Mouse (Mus musculus) heart, embryonic 12.5 days (tissue): Measurements from ENCODE around the gene Gprc5b. TPM values are rescaled to one million over a fixed set of nuclear protein-coding genes. Genes with fewer than 3 reads are reported as not detected.

ENCODE experiments used
- ATAC-seq: fragments of 200-750 bp; cut with Nextera tagmentation; 2 replicates; pipeline ENCODE4 v1.8.0; 2017; ENCODE audit warnings: moderate TSS enrichment, moderate library complexity; ENCODE audit not compliant: insufficient number of reproducible peaks, low FRiP score
- H3K27ac ChIP-seq: fragments of 300-500 bp; sonication (generic); 2 replicates; pipeline ENCODE4 v1.5.1; 2016; ENCODE audit warnings: mild to moderate bottlenecking, moderate library complexity; ENCODE audit not compliant: poor library complexity, severe bottlenecking
- H3K27me3 ChIP-seq: fragments of 300-500 bp; sonication (generic); replicated peaks from 2 replicates; pipeline ENCODE4 v1.6.1; 2016; ENCODE audit warnings: mild to moderate bottlenecking, moderate library complexity
- H3K36me3 ChIP-seq: fragments of 300-500 bp; sonication (generic); 2 replicates; pipeline ENCODE4 v1.6.1; 2016; ENCODE audit warnings: mild to moderate bottlenecking, moderate library complexity
- H3K4me1 ChIP-seq: fragments of 300-500 bp; sonication (generic); replicated peaks from 2 replicates; pipeline ENCODE4 v1.6.1; 2016; ENCODE audit warnings: mild to moderate bottlenecking
- H3K4me2 ChIP-seq: fragments of 300-500 bp; sonication (generic); 2 replicates; pipeline ENCODE4 v1.6.1; 2016; ENCODE audit warnings: mild to moderate bottlenecking, moderate library complexity
- H3K4me3 ChIP-seq: fragments of 300-500 bp; sonication (generic); 2 replicates; pipeline ENCODE4 v1.5.1; 2016; ENCODE audit warnings: mild to moderate bottlenecking
- H3K9ac ChIP-seq: fragments of 300-500 bp; sonication (generic); 2 replicates; pipeline ENCODE4 v1.6.1; 2016; ENCODE audit warnings: mild to moderate bottlenecking, moderate library complexity
- H3K9me3 ChIP-seq: fragments of 300-500 bp; sonication (generic); replicated peaks from 2 replicates; pipeline ENCODE4 v1.6.1; 2016; ENCODE audit warnings: mild to moderate bottlenecking, moderate library complexity
- WGBS: fragments of 180-500 bp; shearing (Covaris S2); methylation state at CpG from one replicate; pipeline ENCODE4 v1.1.7; 2016; 5-methylcytosine and 5-hydroxymethylcytosine counted together
- polyA plus RNA-seq: library from polyadenylated mRNA; unstranded; fragments of >200 nt; fragmentation: Nextera tagmentation; extraction: Ambion mirVana; gene quantifications from 2 replicates; pipeline ENCODE4 v1.2.1, GENCODE M21; 2016

Gprc5b gene
- polyA plus RNA-seq, 1 experiment from 2014 or later, result 3.3 TPM

- Histone ChIP-seq H3K4me1 (peaks cover 15% of the 10 kb centered on the region), H3K4me2 (peak overlapping the region; percentile 51), H3K27me3 (no peaks in the 10 kb centered on the region), H3K36me3 (peaks cover 4% of the 10 kb centered on the region; the same call in 1 of the 2 replicates), H3K27ac (no peak overlapping the region; the same call in 1 of the 2 replicates), H3K4me3 (no peak overlapping the region), H3K9ac (no peak overlapping the region), H3K9me3 (no peaks in the 10 kb centered on the region)
- ATAC-seq, result no peak
- WGBS, result 35% methylated on average over 3 of the region's 3 CpGs
Observed at GRCm38 (mm10) chr7:118975837-118976236, 19.2 kb downstream of the Gprc5b start.

GRCm38 (mm10) chr7:118973377-118973776 is 21.6 kb downstream of the Gprc5b start:
- no peak overlapping the region for H3K4me2 ChIP-seq
- 77% methylated on average over 4 of the region's 4 CpGs for WGBS
- no peak overlapping the region for H3K27ac ChIP-seq
- ATAC-seq, result no peak
- H3K36me3 ChIP-seq, result peaks cover 4% of the 10 kb centered on the region; the same call in 1 of the 2 replicates
- H3K4me3 ChIP-seq, result no peak overlapping the region
- H3K27me3 ChIP-seq, result no peaks in the 10 kb centered on the region
- no peaks in the 10 kb centered on the region for H3K9me3 ChIP-seq
- no peak overlapping the region for H3K9ac ChIP-seq
- peaks cover 15% of the 10 kb centered on the region for H3K4me1 ChIP-seq

GRCm38 (mm10) chr7:118972306-118972705 is 22.7 kb downstream of the Gprc5b start:
- Histone ChIP-seq H3K4me2 (no peak overlapping the region), H3K36me3 (peaks cover 4% of the 10 kb centered on the region; the same call in 1 of the 2 replicates), H3K4me3 (no peak overlapping the region), H3K9me3 (no peaks in the 10 kb centered on the region), H3K27me3 (no peaks in the 10 kb centered on the region), H3K4me1 (peaks cover 14% of the 10 kb centered on the region), H3K27ac (no peak overlapping the region), H3K9ac (no peak overlapping the region)
- no peak for ATAC-seq
- WGBS, result 82% methylated on average over 5 of the region's 5 CpGs

- no peak for ATAC-seq
- Histone ChIP-seq H3K9me3 (no peaks in the 10 kb centered on the region), H3K4me2 (no peak overlapping the region), H3K27ac (no peak overlapping the region), H3K36me3 (peaks cover 4% of the 10 kb centered on the region; the same call in 1 of the 2 replicates), H3K4me3 (no peak overlapping the region), H3K4me1 (peaks cover 6% of the 10 kb centered on the region; the same call in 1 of the 2 replicates), H3K9ac (no peak overlapping the region), H3K27me3 (no peaks in the 10 kb centered on the region)
- 56% methylated on average over 8 of the region's 8 CpGs for WGBS
Observed at GRCm38 (mm10) chr7:118971499-118971898, 23.5 kb downstream of the Gprc5b start.

- Histone ChIP-seq H3K4me1 (no peaks in the 10 kb centered on the region), H3K9me3 (no peaks in the 10 kb centered on the region), H3K4me3 (no peak overlapping the region), H3K27ac (no peak overlapping the region), H3K27me3 (no peaks in the 10 kb centered on the region), H3K4me2 (no peak overlapping the region), H3K36me3 (0 out of 2 replicates have a peak, but pooled peaks cover 4% of the 10 kb centered on the region), H3K9ac (no peak overlapping the region)
- no peak for ATAC-seq
- WGBS, result 74% methylated on average over 3 of the region's 3 CpGs
Observed at GRCm38 (mm10) chr7:118968870-118969269, 26.1 kb downstream of the Gprc5b start.

GRCm38 (mm10) chr7:118965198-118965597 is 29.8 kb downstream of the Gprc5b start:
- H3K9ac ChIP-seq, result no peak overlapping the region
- H3K4me1 ChIP-seq, result peaks cover under 1% of the 10 kb centered on the region; the same call in 1 of the 2 replicates
- H3K4me3 ChIP-seq, result no peak overlapping the region
- H3K9me3 ChIP-seq, result no peaks in the 10 kb centered on the region
- no peaks in the 10 kb centered on the region for H3K36me3 ChIP-seq
- 26% methylated on average over 7 of the region's 7 CpGs for WGBS
- H3K27ac ChIP-seq, result no peak overlapping the region
- H3K4me2 ChIP-seq, result no peak overlapping the region
- H3K27me3 ChIP-seq, result no peaks in the 10 kb centered on the region
- ATAC-seq, result no peak

GRCm38 (mm10) chr7:118964777-118965176 is 30.2 kb downstream of the Gprc5b start:
- Histone ChIP-seq H3K9ac (no peak overlapping the region), H3K4me2 (no peak overlapping the region), H3K27ac (no peak overlapping the region), H3K27me3 (no peaks in the 10 kb centered on the region), H3K4me3 (no peak overlapping the region), H3K36me3 (no peaks in the 10 kb centered on the region), H3K9me3 (no peaks in the 10 kb centered on the region), H3K4me1 (peaks cover 4% of the 10 kb centered on the region)
- 6% methylated on average over 3 of the region's 3 CpGs for WGBS
- ATAC-seq, result no peak

GRCm38 (mm10) chr7:118959209-118959608 is 35.8 kb downstream of the Gprc5b start:
- H3K9ac ChIP-seq, result no peak overlapping the region
- H3K4me1 ChIP-seq, result peaks cover 21% of the 10 kb centered on the region
- H3K4me3 ChIP-seq, result no peak overlapping the region
- no peak overlapping the region for H3K27ac ChIP-seq
- H3K4me2 ChIP-seq, result no peak overlapping the region
- 51% methylated on average over 7 of the region's 7 CpGs for WGBS
- no peaks in the 10 kb centered on the region for H3K9me3 ChIP-seq
- ATAC-seq, result no peak
- no peaks in the 10 kb centered on the region for H3K36me3 ChIP-seq
- H3K27me3 ChIP-seq, result no peaks in the 10 kb centered on the region

- no peak for ATAC-seq
- WGBS, result 51% methylated on average over 4 of the region's 4 CpGs
Observed at GRCm38 (mm10) chr7:118956616-118957246, 38.3 kb downstream of the Gprc5b start.

GRCm38 (mm10) chr7:118954968-118955367 is 40.0 kb downstream of the Gprc5b start:
- H3K36me3 ChIP-seq, result no peaks in the 10 kb centered on the region
- no peak overlapping the region for H3K9ac ChIP-seq
- ATAC-seq, result no peak
- 73% methylated on average over 1 of the region's 1 CpGs for WGBS
- no peaks in the 10 kb centered on the region for H3K9me3 ChIP-seq
- H3K27ac ChIP-seq, result no peak overlapping the region
- no peaks in the 10 kb centered on the region for H3K27me3 ChIP-seq
- no peak overlapping the region for H3K4me3 ChIP-seq
- H3K4me2 ChIP-seq, result no peak overlapping the region
- H3K4me1 ChIP-seq, result peaks cover 29% of the 10 kb centered on the region

More at GRCm38 (mm10) chr7:118956616-118957246, 38.3 kb downstream of the Gprc5b start:
- no peak overlapping the region for H3K4me2 ChIP-seq
- H3K4me1 ChIP-seq, result peaks cover 29% of the 10 kb centered on the region
- no peaks in the 10 kb centered on the region for H3K9me3 ChIP-seq
- H3K27me3 ChIP-seq, result no peaks in the 10 kb centered on the region
- no peak overlapping the region for H3K4me3 ChIP-seq
- peak overlapping the region; percentile 28; the same call in 1 of the 2 replicates for H3K27ac ChIP-seq
- no peak overlapping the region for H3K9ac ChIP-seq
- no peaks in the 10 kb centered on the region for H3K36me3 ChIP-seq

- peaks cover 20% of the 10 kb centered on the region for H3K4me1 ChIP-seq
- ATAC-seq, result no peak
- no peaks in the 10 kb centered on the region for H3K27me3 ChIP-seq
- no peaks in the 10 kb centered on the region for H3K9me3 ChIP-seq
- no peaks in the 10 kb centered on the region for H3K36me3 ChIP-seq
- no peak overlapping the region for H3K9ac ChIP-seq
- WGBS, result 58% methylated on average over 11 of the region's 11 CpGs
- no peak overlapping the region for H3K4me3 ChIP-seq
- H3K4me2 ChIP-seq, result no peak overlapping the region
- H3K27ac ChIP-seq, result no peak overlapping the region
Observed at GRCm38 (mm10) chr7:118953626-118954282, 41.3 kb downstream of the Gprc5b start.
